Mouse (Mus musculus) hindlimb bud, embryonic 11.5 days (tissue): ENCODE measurements at regions not wholly inside any gene's neighbourhood (a gene's known extent, or its start where the extent isn't known, plus 50 kb on each side); places are given as distances from the start of the nearest gene placed in this dataset.

Experiments used
- DNase-seq: peaks from one replicate; pipeline ENCODE4 v3.0.0-alpha.2; 2012; ENCODE audit warnings: low read depth, low spot score; ENCODE audit errors: extremely low spot score

- DNase-seq = no peak
These were observed 59.0 kb upstream of the Actrt2 start for GRCm38 (mm10) chr4:154726636-154727045.

GRCm38 (mm10) chr4:154727945-154728344 is 60.3 kb upstream of the Actrt2 start:
- DNase-seq = no peak

- no peak for DNase-seq
These were observed 63.0 kb upstream of the Actrt2 start for GRCm38 (mm10) chr4:154730646-154731045.

GRCm38 (mm10) chr4:154731345-154731744 is 63.7 kb upstream of the Actrt2 start:
- peak; percentile 83 for DNase-seq

- no peak for DNase-seq
These were observed 68.4 kb upstream of the Actrt2 start for GRCm38 (mm10) chr4:154736071-154736470.

GRCm38 (mm10) chr4:154741123-154741890 is 73.6 kb upstream of the Actrt2 start:
- no peak for DNase-seq

GRCm38 (mm10) chr4:154746323-154747005 is 78.8 kb upstream of the Actrt2 start:
- DNase-seq = no peak

- no peak for DNase-seq
These were observed 79.3 kb upstream of the Actrt2 start for GRCm38 (mm10) chr4:154747006-154747343.

GRCm38 (mm10) chr4:154749160-154749559 is 81.5 kb upstream of the Actrt2 start:
- DNase-seq = no peak

- no peak for DNase-seq
These were observed 82.3 kb upstream of the Actrt2 start for GRCm38 (mm10) chr4:154749996-154750395.

- no peak for DNase-seq
These were observed 82.9 kb upstream of the Actrt2 start for GRCm38 (mm10) chr4:154750440-154751107.

GRCm38 (mm10) chr4:154754445-154754844 is 82.8 kb upstream of the Ttc34 start:
- no peak for DNase-seq

GRCm38 (mm10) chr4:154756740-154757446 is 80.4 kb upstream of the Ttc34 start:
- no peak for DNase-seq

GRCm38 (mm10) chr4:154759881-154760280 is 77.4 kb upstream of the Ttc34 start:
- DNase-seq = no peak

- DNase-seq = no peak
These were observed 73.0 kb upstream of the Ttc34 start for GRCm38 (mm10) chr4:154764238-154764637.

GRCm38 (mm10) chr4:154766158-154766557 is 71.1 kb upstream of the Ttc34 start:
- no peak for DNase-seq

GRCm38 (mm10) chr4:154771330-154772076 is 65.8 kb upstream of the Ttc34 start:
- peak; percentile 67 for DNase-seq

- DNase-seq = no peak
These were observed 65.2 kb upstream of the Ttc34 start for GRCm38 (mm10) chr4:154772077-154772462.

GRCm38 (mm10) chr4:154773830-154774229 is 63.4 kb upstream of the Ttc34 start:
- no peak for DNase-seq

GRCm38 (mm10) chr4:154774332-154774731 is 62.9 kb upstream of the Ttc34 start:
- DNase-seq = no peak

- DNase-seq = no peak
These were observed 58.4 kb upstream of the Ttc34 start for GRCm38 (mm10) chr4:154778818-154779217.
